In the genomic region with DNA sequence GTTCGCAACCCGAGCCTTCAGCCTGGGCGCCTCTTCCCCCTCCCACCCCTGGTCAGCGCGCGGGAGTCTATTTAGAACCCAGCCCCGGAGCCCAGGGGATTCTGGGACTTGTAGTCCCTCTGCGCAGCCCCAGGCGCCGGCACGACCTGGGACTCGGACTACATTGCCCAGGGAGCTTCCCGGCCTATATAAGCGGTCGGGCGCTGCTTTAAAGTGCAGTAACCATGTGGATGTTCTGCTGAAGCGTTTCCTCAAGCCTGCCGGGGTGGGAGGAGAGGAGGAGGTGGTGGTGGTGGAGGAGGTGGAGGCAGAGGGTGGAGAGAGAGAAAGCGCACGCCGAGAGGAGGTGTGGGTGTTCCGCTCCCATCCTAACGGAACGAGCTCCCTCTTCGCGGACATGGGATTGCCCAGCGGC, we compare ENCODE assay signal across 1 mouse cellular context.
TF ChIP-seq lines count a peak whose summit lies in the region.

A gene (plus strand): TSS at position 216 of the 415 bp plus-strand sequence.

TF ChIP-seq in MEL, 35 proteins besides CTCF, POLR2A, EP300 and RAD21 (continued from another document):
- TF ChIP-seq MXI1 (IDR thresholded peaks at IDR 0.05; ENCODE audit: low read depth, low read length), result peak; percentile 99
- no peak for TF ChIP-seq TAL1 (IDR thresholded peaks at IDR 0.05; ENCODE audit: low read length)
- TF ChIP-seq ZMIZ1 (IDR thresholded peaks at IDR 0.05; ENCODE audit: low read depth, low read length), result peak; percentile 98
- TF ChIP-seq MEF2A (IDR thresholded peaks at IDR 0.05; ENCODE audit: extremely low read depth, insufficient replicate concordance, low read depth, low read length, poor library complexity, severe bottlenecking), result 0 out of 2 replicates have a peak, but pooled peaks have one; percentile 51
- no peak for TF ChIP-seq USF2 (IDR thresholded peaks at IDR 0.05; ENCODE audit: borderline replicate concordance in 1 of 2, insufficient read depth in 1 of 2, low read depth in 1 of 2, low read length in 2 of 2)
- peak; percentile 99 for TF ChIP-seq TBP (IDR thresholded peaks at IDR 0.05; ENCODE audit: low read depth, low read length)
TF ChIP-seq in MEL: peak in this region for 20.
